Mouse (Mus musculus) ovary, adult 18-20 months (tissue): ENCODE results near the gene Gm36176.
A peak's percentile ranks its signal among the peaks of the same experiment; 100 is the strongest.
"Not testable (repeated sequence)": the region's sequence is repeated elsewhere in the genome, so short reads cannot be mapped to it uniquely, and the experiment has no call there.

Experiments
- DNase-seq: peaks from one replicate; pipeline ENCODE4 v3.0.0; 2022; ENCODE audit warnings: low spot score, mixed read lengths

Gene Gm36176

GRCm38 (mm10) chr10:77846503-77846902 is at the start of gene Gm36176:
Gene Gm36176, plus strand, starts transcription at chr10:77846803.
- DNase-seq = no peak

- DNase-seq = no peak
Observed at GRCm38 (mm10) chr10:77797677-77798076, 48.9 kb upstream of the Gm36176 start.

DNA sequence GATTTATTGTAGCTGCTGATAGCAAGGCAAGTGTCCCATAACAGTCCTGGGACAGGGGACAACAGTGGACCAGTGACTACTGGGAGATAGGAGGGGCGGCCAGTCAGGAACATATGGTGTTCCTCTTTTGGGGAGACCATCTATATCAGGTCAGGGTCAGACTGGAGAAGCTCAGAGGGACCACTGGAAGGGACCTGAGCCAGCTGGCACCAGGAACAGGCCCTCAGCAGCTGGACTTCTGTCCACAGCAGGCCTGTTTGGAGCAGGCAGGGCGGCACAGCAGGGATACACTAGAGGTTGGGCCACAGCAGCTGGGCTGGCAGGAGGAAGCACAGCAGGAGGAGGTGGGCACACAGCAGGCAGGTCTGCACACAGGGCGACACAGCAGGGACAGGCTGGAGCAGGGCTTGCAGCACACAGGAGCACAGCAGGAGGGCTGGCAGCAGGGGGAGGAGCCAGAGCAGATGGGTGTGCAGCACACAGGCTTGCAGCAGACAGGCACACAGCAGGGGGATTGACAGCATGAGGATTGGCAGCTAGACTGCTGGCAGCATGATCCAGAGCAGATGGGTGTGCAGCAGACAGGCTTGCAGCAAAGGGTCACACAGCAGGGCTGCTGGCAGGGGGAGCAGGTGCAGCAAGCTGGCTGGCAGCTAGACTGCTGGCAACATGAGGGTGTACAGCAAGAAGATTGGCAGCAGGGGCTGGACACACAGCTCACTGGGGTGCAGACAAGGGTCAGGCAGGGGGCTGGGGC is 48.3 kb upstream of the Gm36176 start:
- not testable (repeated sequence) for DNase-seq

DNA sequence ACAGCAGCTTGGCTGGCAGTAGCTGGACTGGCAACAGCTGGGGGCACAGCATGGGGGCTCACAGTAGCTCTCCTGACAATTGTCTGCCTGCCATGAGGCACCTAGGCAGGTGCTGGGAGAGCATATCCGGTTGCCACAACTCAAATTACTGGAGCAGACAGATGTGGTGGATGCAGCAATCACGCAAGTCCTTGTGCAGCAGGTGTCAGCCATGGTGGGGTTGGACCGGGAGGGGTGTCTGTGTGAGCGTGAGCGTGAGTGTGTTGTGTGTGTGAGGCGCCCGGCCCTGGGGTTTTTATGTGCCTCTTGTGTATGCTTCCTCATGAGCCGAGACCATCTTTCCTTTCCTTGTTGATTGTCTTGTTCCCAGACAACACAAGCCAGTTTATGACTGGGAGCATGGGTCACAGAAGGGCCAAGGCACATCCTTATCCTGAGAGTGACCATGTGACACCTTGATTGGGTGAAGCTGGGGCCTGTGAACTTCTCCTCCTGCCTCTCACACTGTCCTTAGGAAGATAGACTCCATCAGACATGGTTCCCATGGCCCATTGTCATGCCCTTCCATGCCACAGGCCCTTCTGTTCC is 47.6 kb upstream of the Gm36176 start, which contains the start of gene Gm19668:
Gene Gm19668, minus strand, starts transcription at position 213 of the 588 bp plus-strand sequence.
- no peak for DNase-seq

DNA sequence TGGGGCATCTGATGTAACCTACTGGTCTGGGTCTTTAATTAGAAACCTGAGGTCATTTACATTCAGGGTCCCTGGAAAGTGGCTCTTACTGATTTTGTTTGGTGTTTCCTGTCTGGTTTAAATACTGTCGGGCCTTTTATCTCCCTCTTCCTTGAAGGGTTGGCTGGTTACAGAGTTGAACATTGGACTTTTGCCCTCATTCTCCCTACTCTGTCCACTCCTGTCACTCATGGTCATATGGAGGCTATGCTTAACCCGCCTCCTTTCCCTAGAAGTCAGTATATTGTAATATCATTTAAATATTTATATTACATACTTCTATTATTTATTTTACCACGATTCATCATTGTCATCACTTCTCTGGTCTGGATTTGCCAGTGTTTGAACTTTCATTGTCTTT is 42.5 kb upstream of the Gm36176 start:
- DNase-seq = no peak

GRCm38 (mm10) chr10:77811743-77812142 is 34.9 kb upstream of the Gm36176 start, which contains the start of gene Gm9507:
Gene Gm9507, minus strand, starts transcription at chr10:77811843.
- no peak for DNase-seq

GRCm38 (mm10) chr10:77814382-77814781 is 32.2 kb upstream of the Gm36176 start, which contains the start of gene Gm2696:
Gene Gm2696, plus strand, starts transcription at chr10:77814682.
- no peak for DNase-seq

DNA sequence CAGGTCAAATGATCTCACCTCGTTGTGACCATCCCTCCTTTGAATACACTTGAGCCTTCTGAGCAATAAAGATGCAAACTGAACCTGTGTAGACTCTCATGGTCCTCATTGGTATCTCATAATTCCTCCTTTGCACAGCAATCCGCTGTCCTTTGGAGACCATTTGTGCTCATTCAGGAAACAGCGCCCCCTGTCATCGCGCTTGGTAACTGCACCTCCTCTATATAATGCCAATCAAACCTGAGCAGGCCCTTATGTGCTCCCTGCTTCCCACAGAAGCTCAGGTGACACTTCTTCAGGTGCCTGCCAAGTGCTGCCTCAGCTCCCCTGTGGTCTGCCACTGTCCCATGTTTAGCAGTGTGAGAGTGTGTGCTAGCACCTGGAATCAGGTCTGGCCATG is 31.1 kb upstream of the Gm36176 start:
- no peak for DNase-seq

GRCm38 (mm10) chr10:77818523-77818922 is 28.1 kb upstream of the Gm36176 start:
- no peak for DNase-seq

DNA sequence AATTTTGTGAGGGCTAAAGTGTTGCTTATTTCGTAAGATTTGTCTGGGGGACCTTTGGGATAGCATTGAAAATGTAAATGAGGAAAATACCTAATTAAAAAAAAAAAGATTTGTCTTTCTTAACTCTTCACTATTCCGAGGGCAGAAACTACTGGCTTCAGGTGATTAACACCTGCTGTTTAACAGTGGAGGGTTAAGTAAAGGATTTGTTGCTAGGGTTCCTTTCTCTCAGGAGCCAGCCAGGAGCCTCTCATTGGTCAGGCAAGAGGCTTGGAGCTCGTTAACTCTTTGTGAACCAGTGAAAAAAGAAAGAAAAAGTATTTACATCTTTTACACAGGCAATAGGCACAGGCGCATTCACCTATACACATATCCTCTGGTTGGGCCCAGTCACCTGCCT is 27.4 kb upstream of the Gm36176 start:
- DNase-seq = no peak

DNA sequence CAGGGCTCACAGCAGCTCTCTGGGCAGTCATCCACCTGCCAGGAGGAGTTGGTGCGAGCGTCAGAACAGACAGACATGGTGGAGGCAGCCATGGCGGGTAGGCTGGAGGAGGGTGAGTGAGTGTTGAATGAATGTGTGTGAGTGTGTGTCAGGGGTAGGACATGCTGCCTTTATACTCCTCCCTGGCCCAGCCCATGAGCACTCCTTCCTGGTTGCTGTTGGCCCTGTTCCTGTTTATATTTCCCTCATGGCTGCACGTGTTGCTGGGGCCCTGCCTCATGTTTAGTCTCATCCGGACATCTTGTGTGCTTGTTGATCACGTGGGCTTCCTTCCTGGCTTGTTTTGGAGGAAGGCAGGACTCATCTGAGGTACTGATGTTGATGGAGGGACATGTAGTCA is 19.7 kb upstream of the Gm36176 start, which contains the start of gene Krtap10-4:
Gene Krtap10-4, minus strand, starts transcription at position 145 of the 400 bp plus-strand sequence.
- no peak for DNase-seq

DNA sequence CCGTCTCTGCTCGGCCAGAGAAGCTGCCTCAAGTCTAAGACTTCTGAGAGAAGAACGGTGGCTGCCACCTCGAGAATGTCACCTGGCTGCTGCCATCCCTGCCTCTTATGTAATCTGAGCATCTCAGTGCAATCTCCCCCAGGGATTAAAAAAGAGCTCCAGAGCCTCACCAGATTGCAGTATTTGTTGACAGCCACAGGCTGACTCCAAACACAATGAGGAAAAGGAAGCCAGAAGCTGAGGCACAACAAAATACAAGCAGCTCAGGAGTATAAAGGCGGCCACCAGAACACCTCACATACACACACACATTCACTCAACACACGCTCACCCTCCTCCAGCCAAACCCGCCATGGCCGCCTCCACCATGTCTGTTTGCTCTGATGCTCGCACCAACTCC is 11.0 kb upstream of the Gm36176 start, which contains the start of gene Krtap10-10:
Gene Krtap10-10, plus strand, starts transcription at position 301 of the 400 bp plus-strand sequence.
- no peak for DNase-seq

- peak; percentile 54 for DNase-seq
Observed at GRCm38 (mm10) chr10:77839006-77839405, 7.6 kb upstream of the Gm36176 start.

DNA sequence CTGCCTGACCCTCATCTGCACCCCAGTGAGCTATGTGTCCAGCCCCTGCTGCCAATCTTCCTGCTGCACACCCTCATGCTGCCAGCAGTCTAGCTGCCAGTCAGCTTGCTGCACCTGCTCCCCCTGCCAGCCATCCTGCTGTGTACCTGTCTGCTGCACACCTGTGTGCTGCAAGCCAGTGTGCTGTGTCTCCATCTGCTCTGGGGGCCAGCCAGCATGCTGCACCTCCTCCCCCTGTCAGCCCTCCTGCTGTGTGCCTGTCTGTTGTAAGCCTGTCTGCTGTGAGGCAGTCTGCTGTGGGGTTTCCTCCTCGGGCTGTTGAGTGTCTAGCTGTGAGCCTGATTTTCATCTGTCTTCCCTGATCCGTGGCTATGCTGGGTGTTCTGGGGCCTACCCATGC is 358 bp downstream of the Gm36176 start:
- DNase-seq = no peak

DNA sequence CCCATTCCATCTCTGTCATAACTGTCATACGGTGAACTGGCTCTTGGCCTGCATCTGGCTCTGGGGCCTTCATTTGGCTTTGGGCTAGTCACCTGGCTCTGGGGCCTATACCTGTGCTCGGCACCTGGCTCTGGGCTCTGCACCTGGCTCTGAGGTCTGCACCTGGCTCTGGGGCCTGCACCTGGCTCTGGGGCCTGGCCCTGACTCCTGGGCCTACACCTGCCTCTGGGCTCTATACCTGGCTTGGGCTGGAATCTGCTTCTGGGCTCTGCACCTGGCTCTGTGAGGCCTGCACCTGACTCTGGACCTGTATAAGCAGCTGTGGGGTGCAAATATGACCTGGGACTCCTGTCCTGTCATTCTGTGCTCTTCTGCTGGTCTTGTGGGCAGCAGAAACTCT is 935 bp downstream of the Gm36176 start:
- no peak for DNase-seq

DNA sequence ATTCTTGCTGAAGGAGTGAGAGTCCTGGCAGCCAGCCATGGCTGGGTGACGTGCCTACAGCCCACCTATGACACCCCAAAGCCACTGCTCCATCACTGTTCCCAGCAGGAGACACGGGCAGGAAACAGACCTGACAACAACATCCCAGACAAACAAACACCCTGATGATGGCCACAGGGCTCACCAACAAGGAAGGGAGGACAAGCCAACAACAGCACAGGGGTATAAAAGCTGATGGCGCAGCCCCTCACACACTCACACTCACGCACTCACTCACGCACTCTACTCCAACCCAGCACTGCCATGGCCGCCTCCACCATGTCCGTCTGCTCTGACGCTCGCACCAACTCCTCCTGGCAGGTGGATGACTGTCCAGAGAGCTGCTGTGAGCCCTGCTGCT is 6.0 kb downstream of the Gm36176 start, which contains the start of gene Gm10318:
Gene Gm10318, plus strand, starts transcription at position 301 of the 400 bp plus-strand sequence.
- DNase-seq = no peak

DNA sequence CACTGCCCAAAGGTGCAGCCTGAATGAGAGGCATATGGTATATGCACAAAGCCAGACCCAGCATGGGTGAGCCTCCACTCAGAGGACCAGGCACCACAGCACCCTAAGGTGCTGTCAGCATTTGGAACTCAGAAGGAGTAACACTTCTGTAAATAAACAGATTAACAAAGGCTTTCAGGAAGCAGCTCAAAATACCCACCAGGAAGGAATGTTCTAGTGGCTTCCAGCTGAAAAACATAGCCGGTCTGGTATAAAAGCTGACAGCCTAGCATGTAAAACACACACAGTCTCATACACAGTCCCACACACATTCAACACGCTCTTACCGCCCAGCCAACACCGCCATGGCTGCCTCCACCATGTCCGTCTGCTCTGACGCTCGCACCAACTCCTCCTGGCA is 15.1 kb downstream of the Gm36176 start, which contains the start of gene Gm3285:
Gene Gm3285, plus strand, starts transcription at position 301 of the 400 bp plus-strand sequence.
- no peak for DNase-seq

DNA sequence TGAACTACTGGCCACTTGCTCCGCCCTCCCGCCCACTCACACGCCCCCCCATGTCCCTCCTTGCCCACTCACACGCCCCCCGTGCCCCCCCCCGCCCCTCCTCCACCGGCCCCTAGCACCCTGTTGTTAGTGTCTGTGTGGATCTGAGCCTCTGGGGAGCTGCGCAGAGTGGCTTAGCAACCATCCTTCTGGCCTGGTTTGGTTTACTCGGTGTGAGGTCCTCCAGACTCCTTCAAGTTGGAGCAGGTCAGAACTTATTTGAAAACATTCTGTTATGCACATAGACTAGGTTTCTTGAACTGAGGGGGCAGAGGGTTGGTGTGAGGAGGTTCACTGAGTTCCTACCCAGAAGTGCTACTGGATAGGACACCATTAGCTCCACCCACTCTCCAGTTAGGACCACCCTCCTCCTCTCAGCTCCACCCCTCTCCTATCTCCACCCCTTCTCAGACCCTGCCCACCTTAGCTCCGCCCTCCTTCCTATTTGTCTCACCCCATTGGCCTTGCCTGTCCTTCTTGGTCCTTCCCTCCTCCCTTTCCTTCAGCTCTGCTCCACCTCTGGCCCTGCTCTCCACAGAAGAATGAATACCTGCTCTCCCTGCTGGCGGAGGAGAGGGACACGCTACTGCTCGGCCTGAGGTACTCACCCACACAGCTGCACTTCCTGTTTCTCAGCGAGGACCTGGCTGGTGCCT is 17.6 kb downstream of the Gm36176 start:
- DNase-seq = peak; percentile 49

DNA sequence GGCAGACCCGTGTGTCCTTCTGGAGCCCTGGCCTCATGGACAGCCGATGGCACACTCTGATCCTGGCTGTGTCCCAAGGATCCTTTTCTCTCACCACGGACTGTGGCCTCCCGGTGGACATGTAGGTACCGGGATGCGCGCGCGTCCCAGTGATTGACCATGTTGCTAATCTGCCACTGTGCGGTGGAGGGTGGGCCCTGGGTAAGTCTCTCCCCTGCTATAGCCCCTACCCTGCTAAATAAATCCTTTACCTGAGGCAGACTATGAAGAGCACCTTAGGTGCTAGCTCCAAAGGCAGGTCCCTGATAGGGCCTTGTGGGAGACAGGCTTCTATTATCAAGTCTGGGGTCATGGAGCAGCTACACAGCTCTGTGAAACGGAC is 18.1 kb downstream of the Gm36176 start:
- DNase-seq = no peak

- DNase-seq = no peak
Observed at GRCm38 (mm10) chr10:77867546-77867945, 20.9 kb downstream of the Gm36176 start.

DNA sequence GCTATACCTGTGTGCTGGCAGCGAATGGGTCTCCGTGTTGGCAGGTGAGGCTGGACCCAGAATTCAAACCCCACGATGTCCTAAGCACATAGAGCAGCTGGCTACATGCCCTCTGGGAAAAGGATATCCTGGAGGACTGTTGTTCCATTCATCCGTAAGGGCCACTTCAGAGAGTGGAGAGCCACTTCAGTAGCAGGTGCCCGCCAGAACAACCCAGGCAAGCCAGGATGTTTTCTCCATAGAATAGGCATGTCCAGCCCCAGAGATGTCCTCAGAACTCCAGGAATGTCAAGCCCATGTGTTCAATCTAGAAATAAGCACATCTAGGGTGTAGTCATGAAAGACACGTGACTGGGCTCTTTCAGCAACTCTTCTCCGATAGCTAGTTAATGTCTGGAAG is 23.0 kb downstream of the Gm36176 start:
- no peak for DNase-seq

GRCm38 (mm10) chr10:77878985-77879384 is 32.4 kb downstream of the Gm36176 start:
- no peak for DNase-seq

DNA sequence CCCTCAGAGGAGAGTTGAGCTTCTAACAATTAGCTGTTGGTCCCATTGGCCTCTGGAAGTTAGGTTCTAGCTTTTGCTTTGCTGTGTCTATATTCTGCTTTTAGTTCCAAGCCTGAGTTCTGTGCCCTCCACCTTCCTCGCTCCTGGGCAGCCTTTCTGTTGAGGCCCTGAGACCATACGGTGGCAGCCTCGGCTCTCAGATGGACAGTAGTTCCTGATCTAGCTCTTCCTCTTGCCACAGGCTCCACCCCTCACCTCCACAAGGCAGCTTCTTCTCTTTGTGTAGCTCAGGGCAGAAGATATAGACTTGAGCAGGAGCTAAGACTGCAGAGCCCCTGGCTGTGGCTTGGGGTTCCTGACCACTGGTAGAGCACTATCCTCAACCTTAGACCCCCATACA is 33.7 kb downstream of the Gm36176 start:
- DNase-seq = no peak
